Mouse (Mus musculus) T-cell, adult 2 months (primary cell): ENCODE data around the gene Cdc26.

Experiments
- DNase-seq: peaks from one replicate; pipeline ENCODE4 v3.0.0; 2022; ENCODE audit warnings: low spot score

Cdc26 gene

DNA sequence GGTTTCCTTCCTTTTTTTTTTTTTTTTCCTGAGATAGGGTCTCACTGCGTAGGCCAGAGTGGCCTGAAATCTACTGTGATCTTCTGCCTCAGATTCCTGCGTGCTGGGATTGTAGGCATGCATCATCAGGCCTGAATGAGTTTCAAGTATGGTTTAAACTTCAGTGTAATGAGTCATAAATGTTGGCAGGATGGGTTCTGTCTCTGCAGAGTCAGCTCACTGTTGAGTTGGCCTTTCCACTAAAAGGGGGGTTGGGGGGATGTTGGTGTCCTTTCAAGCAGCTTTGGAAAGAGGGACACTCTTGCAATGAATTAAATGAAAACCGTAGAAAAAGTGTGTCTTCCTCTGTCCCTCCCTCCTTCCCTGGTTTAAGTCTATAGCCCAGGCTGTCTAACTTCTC lies 9.5 kb downstream of the Cdc26 start:
- DNase-seq = no peak

DNA sequence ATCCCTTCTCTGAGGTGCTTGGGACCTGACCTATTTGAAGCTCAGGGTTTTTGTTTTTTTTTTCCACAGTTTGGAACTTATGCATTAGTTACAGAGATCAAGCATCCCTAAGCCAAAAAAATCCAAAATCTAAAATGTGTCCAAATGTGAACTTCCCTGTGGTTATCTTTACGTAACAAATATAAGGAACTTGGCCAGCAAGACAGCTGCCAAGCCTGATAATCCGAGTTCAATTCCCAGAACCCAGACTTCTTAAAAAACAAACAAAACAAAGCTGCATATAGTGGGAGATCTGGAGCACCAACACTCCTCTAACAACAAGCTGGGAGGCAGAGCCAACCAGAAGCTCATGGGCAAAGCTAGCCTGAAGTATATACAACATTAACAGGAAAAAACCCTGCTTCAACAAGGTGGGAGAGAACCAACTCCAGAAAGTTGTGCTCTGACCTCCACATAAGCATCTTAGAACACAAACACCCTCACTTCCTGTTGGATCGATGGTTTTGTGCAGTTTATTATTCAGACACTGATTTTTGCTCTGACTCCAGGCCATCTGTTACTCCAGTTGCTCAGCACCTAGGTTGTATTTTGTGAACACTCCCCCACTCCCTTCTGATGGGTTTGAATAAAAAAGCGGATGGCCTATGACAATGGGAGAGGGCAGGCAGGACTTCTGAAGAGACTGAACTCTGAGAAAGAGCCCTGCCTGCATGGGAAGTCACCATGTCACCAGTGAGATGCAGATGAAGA lies 10.7 kb downstream of the Cdc26 start:
- no peak for DNase-seq

DNA sequence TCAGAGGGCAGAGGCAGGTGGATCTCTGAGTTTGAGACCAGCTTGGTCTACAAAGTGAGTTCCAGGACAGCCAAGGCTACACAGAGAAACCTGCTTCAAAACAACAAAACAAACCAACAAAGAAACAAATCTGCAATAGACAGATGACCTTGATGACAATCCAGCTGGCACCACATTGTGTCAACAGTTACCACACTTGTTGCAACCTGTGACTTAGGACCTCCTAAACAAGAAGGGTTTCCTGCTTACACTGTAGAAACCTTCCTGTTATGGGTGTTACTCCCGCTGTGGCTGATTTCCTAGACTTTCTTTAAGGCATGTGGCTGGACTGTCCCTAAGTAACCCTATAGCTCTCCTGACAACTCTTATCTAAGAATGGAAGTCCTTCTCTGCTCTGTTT lies 12.6 kb downstream of the Cdc26 start:
- no peak for DNase-seq

DNA sequence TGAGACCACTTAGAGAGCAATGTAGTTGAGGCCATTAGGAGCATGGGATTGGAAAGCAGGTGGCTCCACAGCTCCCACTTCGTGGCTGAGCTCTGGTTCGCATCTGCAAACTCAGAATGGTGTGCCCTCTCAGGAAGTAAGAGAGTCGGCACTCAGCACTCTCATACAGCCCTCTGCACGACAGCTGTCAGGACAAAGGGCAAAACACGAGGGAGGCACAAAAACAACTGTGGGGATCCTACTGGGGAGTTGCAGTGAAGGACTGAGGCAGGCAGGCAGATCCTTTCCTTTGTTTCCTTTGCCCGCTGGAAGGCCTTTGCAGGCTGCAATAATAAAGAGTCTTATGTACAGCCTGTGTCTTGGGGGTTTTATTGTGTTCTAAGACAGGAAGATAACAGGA lies 15.0 kb downstream of the Cdc26 start:
- no peak for DNase-seq

DNA sequence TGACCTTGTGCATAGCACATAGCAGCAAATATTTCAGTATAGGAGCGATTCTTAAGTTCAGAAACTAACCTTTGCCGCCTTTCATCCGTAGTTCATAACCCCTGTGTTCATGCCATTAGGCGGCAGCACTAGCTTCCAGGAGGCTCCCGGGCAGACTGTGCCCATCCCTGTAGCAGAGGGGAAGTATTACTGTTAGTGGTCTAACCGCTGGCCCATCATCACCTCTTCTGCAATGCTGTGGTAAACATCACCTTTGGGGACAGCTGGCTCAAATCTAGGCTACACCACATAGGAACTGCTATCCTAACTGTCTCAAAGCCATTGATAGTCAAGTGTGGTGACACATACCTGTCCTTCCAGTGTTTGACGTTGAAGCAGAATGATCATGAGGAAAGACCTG lies 16.6 kb downstream of the Cdc26 start:
- no peak for DNase-seq

DNA sequence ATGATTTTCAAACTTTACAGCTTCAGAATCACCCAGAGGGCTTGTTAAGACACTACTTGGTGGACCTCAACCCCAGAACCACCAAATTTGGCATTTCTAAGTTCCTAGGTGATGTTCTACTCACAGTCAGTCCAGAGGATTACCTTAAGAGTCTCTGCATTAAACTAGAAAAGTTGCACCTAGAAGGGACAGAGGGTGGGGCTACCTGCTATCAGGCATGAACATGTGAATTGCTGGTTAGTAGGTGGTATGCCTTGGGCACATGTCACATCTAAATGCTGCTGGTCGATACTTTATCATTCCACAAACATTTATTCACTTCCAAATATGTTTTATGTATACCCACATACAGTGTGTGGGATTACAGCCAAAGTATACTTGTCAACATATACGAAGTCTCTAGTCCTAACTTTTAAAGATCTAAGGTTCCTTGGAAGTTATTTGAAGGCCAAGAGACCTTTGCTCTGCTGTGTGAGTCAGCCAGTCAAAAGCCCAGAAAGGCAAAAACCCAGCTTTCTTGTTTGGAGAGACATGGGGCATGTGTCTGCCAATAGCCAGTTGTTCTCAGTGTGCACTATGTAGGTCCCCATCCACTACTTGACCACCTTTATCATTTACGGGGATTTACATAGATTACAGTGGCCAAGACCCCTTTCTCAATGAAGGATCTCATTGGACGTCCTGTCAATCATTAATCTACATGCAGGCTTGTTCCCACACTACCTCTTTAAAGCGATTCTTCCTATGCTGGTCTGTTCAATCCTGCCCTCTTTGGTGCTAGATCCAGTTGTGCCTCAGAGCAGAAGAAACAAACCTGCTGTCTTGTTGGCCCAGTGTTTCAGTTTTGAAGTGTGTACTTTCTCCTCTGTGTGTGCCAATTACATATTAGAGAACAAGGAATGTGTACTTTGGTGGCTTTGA lies 18.6 kb downstream of the Cdc26 start:
- DNase-seq = no peak

DNA sequence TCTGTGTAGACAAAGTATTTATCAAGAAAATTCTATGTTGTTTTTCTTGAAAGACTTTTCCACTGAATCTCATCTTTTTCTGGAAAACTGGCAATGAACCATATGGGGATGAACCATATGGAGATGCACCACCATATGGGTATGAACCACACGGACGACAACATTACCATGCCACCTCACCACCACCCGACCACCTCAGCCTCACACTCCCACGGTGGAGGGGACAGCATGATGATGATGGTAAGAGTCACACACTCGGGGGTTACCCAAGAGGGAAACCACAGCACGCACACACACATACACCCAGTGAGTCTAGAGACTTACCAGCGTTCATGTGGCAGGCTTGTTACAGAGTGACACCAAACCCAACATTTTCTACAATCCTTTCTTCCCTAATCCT lies 23.0 kb downstream of the Cdc26 start:
- DNase-seq = no peak

DNA sequence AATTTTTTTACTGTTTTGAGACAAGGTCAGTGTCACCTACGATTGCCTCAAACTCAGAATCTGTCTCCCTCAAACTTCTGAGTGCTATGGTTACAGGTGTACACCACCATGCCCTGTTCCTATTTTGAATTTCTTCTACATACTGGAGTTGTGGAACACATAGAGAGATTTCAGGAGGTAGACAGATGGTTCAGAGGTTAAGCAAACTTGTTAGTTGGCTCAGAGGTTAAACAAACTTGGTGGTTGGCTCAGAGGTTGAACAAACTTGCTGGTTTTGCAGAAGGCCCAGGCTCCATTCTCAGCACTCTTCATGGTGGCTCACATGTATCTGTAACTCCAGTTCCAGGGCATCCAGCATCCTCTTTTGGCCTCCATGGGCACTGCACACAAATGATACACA lies 24.3 kb downstream of the Cdc26 start:
- no peak for DNase-seq

DNA sequence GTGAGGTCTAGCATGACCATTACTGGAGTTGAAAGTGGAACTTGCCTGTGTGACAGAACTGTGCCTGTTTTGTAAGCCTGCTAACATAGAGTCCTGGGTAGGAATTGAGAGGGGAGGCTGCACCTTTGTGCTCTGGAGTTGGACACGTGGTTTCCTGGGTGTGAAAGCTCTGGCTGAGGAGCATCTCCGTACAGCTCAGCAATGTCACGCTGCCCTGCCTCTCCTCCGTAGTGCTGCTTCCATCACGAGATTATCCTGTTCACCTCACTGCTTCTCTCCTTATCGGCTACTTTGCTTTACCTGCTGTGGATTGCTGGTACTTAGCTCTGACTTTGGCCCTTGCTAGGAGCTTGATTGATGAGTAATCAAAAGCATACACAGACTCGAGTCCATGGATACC lies 24.7 kb downstream of the Cdc26 start:
- no peak for DNase-seq

DNA sequence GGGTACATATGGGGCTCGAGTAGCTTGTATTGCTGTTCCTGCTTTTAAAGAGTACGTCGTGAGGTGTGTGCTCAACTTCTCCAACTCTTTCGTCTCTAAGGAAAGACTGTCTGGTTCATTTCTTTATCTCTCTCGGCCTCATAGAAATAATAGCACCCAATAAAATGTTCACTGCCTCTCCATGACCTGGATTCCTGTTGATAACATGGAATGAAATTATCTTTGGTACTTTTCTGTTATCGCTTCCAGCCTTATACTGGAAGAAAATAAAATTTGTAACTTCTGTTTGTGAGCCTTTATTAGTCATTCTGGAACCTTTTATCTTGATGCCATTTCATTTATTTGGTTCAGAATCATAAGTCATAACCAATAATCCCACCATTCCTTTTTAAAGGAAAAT lies 25.2 kb downstream of the Cdc26 start:
- no peak for DNase-seq

DNA sequence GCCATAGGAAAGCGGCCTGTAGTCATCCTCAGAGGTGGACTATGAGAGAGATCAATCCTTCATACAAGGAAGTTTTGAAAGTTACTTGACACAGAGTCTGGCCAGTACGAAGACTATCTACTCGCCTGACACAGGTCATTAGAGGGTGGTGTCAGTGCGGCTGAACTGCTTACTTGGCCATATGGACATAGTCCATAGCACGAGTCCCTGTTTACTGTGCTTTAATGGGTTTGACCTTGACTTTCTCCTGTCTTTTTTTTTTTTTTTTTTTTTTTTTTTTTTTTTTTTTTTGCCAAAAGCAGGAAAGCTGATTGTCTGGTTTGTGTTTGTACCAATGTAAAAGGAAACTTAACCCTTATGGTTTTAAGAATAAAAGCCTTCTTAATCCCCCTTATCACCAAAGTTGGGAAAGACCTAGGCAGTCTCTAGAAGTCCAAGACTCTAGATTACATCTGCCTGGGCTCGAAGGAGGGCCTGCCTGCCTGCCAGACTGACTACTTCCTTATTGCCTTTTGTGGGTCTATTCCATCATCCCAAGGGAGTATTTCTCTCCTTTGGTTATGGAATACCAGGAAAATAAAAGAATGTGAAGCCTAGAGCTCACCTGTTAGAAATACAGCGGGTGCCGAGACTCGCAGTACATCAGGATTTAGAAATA lies 28.6 kb downstream of the Cdc26 start:
- DNase-seq = no peak

DNA sequence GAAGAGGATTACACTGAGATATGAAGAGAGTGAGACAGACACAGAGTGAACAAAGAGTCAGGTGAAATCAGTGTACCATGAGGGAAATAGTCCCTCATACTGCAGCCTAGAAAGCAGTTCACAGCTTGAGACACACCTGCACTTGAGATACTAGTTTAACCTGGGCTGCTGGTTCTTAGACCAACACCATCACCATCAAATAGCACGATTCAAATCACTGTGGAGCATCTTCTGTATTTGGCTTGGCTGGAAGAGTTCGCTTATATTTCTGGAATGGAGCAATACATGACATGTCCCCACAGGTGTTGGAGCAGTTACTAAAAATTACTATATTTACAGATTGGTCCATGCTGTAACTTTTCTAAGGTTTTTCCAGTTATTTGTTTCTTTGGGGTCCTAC lies 32.3 kb downstream of the Cdc26 start:
- DNase-seq = no peak

DNA sequence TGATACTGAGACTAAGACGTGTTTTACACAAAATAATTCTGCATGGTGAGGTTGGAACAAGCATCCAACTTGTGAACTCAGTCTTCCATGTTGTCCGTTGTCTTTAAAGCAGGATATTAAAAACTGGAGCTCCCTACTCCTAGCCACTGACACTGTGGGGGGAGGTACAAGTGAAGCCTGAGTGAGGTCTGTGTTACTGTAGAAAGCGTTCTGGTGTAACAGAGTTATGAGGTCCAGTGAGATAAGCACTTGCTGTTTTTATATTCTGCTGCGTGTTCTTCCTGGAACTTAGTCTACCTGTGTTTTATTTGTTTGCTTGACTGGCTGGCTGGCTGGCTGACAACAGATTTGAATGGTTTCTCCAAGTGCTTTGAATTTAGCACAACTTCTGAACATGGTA lies 34.1 kb downstream of the Cdc26 start:
- no peak for DNase-seq

DNA sequence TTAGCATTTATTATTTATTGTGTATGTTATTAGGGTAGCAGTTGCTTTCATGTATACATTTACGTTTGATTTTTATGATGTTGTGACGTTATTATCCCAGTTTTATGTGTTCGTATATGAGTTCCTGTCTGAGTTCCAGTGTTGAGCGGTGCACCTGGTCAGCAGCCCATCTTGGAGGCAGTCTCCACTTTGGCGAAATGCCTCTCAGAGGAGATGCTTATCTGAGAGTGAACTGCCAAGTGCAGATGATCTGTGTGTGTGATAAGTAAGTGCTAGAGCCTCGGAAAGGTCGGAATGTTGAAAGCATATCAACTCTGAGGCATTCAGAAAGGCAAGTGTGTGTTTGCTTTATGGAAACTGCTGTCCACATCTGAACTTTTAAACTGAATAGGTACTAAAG lies 34.8 kb downstream of the Cdc26 start:
- no peak for DNase-seq

DNA sequence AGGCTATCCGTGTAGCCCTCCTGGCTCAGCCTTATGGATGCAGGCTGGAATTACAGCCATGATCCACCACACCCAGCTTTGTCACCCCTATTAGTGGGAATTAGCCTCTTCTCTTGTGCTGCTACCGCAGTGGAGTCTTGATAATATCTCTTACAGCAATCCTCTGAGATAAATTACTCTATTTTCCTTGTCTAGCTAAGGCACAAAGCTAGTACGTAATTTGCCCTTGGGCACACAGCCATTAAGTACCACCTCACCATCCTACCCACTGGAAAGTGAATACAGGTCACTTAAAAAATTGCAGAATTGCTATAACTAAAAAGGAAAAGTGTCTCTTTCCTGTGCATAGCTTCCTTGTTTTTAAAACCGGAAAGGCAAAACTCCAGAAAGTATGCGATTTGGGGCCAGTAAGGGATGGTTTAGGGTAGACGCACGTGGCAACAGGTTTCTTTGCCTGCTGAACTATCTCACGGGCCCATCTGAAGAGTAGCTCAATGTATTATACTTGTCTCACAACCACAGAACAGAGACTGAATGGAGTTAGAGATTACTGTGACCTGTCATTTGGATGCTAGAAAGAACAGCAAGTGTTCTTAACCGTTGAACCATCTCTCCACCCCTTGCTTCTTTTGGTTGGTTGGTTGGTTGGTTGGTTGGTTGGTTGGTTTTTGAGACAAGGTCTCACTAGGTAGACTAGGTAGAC lies 35.5 kb downstream of the Cdc26 start:
- no peak for DNase-seq

DNA sequence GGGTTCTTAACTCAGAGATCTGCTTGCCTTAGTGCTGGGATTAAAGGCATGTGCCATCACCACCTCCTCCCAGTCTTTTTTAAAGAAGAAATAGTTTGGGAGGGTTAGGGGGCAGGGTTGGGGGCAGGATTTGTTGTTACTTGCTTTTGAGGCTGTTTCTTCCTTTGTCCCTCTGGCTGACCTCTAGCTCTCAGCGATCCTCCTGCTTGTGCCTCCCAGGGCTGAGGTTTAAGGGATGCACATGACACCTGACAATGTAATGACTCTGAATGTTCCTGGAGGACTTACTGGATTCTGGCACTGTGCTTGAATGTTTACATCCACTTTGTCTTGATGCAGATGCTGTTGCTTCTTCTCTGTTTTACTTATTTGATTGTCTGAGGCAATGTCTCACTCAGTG lies 36.0 kb downstream of the Cdc26 start:
- no peak for DNase-seq

DNA sequence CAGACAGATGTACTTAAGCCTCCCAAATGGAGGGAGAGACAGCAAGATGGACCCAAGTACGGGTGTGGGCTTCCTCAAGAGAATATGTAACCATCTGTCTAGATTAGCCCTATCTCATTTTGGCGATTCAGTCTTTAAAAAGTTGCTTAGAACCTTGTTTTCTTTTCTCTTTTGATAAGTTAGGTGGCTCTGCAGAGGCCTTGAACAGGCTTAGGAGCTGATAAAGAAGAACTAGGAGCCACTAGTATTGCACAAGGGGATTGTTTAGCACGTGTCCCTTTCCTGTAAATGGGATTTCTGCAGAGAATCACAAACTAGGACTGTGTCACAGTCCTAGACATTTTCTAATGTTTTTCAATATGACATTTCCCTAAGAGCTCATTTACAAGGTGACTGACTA lies 39.4 kb downstream of the Cdc26 start:
- DNase-seq = no peak

DNA sequence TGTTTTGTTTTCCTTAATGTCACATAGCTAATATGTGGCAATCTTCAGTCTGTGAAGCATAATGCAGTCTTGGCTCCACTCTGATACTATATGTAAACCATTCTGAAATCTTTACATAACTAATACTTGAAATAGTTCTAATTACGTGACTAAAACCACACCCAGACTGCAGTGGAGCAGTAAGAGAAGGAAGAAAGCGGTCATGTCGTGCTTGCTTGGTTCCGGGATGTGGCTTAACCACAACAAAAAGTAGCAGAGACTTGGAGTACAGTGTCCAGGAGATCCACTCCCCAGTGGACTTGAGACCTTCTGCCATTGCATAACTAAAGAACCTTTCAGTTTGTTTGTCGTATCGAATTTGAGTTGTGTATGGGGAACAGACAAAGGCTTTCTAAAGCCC lies 40.9 kb downstream of the Cdc26 start:
- DNase-seq = no peak

DNA sequence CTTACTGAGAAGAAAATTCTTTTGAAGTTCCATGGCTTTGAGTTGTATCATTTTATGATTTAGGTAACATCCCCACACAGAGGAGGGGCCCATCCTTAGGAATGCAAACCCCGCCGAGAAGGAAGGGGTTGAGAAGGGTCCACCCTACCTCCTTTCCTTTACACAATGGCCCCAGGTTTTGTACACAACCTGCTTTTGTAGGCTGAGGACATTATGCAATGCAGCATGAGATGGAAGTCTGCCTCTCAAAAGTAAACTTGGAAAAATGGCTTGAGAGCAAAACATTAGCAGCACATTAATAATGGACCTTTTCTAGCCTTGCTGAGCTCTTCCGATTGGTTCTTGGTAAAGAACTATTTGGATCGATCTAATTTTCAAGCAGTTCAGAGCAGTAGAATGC lies 42.2 kb downstream of the Cdc26 start:
- DNase-seq = no peak

DNA sequence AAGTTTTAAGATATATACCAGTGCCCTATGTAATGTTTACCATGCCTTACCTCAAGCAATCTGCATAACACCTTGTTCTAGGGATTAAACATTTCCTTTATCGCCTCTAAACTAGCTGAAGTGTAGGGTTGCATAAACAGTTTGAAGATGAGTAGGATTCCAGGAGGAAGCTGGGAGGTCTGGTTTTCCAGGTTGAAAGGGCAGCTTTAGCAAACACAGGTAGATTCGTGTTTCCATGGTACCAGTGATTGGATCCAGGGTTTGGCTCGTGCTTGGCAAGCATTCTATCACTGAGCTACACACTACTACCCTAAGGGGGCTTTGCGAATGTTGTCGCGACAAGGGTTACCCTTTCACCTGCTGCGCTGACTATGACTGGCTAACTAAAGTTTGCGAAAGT lies 44.1 kb downstream of the Cdc26 start:
- DNase-seq = no peak

DNA sequence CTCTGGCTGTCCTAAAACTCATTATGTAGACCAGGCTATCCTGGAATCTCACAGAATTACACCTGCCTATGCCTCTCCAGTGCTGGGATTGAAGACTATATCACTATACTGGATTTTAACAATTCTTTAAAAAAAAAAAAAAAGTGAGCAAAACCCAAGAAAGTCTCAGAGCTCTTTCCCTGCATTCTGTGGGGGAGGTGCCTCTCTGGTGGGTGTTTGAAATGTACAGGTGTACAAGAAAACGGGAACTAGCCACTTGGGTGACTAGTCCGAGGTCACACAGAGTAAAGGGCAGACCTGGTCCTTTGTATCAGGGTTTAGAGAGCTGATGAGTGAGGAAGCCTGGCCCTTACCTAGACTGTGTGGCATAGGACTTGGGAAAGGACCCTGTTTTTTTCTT lies 46.0 kb downstream of the Cdc26 start:
- DNase-seq = no peak

DNA sequence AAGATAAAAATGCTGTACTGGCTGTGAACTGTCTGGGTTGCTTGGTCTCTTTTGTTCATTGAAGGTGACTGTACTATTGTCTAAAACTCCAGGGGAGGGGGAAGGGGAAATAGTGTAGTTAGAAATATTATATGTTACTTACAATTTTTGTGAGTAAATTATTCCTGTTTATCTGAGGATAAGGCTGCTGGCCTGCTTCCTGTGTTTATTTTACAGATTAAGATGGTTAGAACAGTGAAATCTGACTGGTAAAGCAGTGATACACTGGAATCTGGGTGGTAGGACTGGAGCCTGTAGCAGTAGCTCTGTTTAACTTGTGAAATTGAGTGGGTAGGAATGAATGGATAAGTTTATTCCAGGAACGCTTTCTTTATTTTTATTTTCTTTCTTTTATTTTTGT lies 46.4 kb downstream of the Cdc26 start:
- no peak for DNase-seq
